Mouse (Mus musculus): ENCODE data around the gene Large1. TPM values are rescaled to one million over a fixed set of nuclear protein-coding genes. Genes with fewer than 3 reads are reported as not detected.

Gene Large1
- polyA plus RNA-seq (2014; fragmentation: Illumina TruSeq; extraction: RNeasy Lipid Tissue Mini Kit (QIAGEN cat#74804); ENCODE audit: low read depth, low replicate concordance), result 15.6 TPM

DNA sequence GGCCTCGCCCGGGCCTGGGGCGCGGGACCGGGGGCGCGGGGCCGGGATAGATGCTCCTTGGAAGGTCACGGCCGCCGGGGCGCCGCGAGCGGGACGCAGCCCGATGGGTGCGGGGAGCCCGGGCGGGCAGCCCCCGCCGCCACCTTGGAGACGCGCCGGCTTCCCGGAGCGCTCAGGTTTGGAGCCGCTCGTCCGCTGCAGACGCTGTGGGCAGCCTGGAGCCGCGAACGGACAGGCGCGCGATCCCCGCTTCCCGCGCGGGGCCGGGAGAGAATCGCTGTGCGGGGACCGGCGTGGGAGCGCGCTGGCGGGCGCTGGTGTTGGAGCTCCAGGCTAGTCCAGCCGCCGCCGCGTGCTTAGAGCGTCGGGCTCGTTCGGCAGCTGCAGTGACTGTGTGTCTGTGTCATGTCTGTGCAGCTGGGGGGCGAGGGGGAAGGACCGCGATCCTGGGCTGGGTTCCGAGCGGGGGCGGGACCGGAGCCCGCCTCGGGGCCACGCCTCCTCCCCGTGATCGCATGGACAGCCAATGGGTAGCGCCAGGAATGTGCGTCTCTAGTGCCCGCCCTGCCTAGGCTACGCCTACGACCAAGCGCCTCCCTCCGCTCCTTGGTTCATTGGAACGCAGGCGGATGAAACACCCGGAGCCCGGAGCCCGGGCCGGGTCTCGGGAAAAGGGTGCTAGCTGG lies at the start of gene Large1:
Gene Large1, minus strand, starts transcription at position 433 of the 686 bp plus-strand sequence.

